21 mouse cellular contexts compared by ENCODE assay signal in genomic region chr16:96904359-96904758, GRCm38 (mm10).
DNase-seq lines count a peak whose midpoint lies in the region; ATAC-seq and TF ChIP-seq lines count a peak whose summit lies in the region.
"Had no signal": no experiment of that assay in that cellular context is flagged by ENCODE, and none has a peak within 500 bp of the region (broad histone marks: within the 10 kb centered on the region; RNA-seq: fewer than 3 reads in every experiment).

No protein-coding gene starts in this region.

- H3K4me1 ChIP-seq in midbrain, embryonic 10.5 days, result peaks cover 11% of the 10 kb centered on the region
- peaks cover 5% of the 10 kb centered on the region; the same call in 1 of the 2 replicates for H3K4me1 ChIP-seq in midbrain, postnatal 0 days (ENCODE audit: insufficient read depth, low read length)
- H3K4me1 ChIP-seq in midbrain, embryonic 13.5 days (replicated peaks), result peaks cover 19% of the 10 kb centered on the region
- H3K4me1 ChIP-seq in neural tube, embryonic 14.5 days (ENCODE audit: control insufficient read depth, insufficient read depth, low read length), result peaks cover 11% of the 10 kb centered on the region; the same call in 1 of the 2 replicates
- H3K4me1 ChIP-seq: embryonic facial prominence, embryonic 15.5 days; intestine, embryonic 15.5 days had no signal

- H3K27me3 ChIP-seq in midbrain, embryonic 10.5 days (ENCODE audit: low read depth, poor library complexity, severe bottlenecking), result no peaks in the 10 kb centered on the region
- no peaks in the 10 kb centered on the region for H3K27me3 ChIP-seq in midbrain, postnatal 0 days (ENCODE audit: insufficient read depth, low read length)
- no peaks in the 10 kb centered on the region for H3K27me3 ChIP-seq in midbrain, embryonic 13.5 days
- H3K27me3 ChIP-seq in neural tube, embryonic 14.5 days (ENCODE audit: control insufficient read depth, insufficient read depth, low read length), result no peaks in the 10 kb centered on the region
- H3K27me3 ChIP-seq: embryonic facial prominence, embryonic 15.5 days; intestine, embryonic 15.5 days had no signal

- no peak for ATAC-seq in midbrain, postnatal 0 days (ENCODE audit: low FRiP score)
- ATAC-seq in midbrain, embryonic 13.5 days, result no peak
- ATAC-seq in neural tube, embryonic 14.5 days (ENCODE audit: low read depth), result peak; percentile 34; the same call in 1 of the 2 replicates
- ATAC-seq: CD4-positive, CD25-positive, alpha-beta regulatory T cell, adult 4 months; intestine, embryonic 15.5 days had no signal

- no peak overlapping the region for H3K9ac ChIP-seq in midbrain, postnatal 0 days (replicated peaks; ENCODE audit: low read length, poor library complexity, severe bottlenecking)
- H3K9ac ChIP-seq in midbrain, embryonic 13.5 days (replicated peaks), result no peak overlapping the region
- H3K9ac ChIP-seq in neural tube, embryonic 14.5 days (replicated peaks; ENCODE audit: low read depth, low read length), result no peak overlapping the region
- H3K9ac ChIP-seq: embryonic facial prominence, embryonic 15.5 days; intestine, embryonic 15.5 days had no signal

- 54% methylated on average over 2 of the region's 2 CpGs for WGBS in midbrain, embryonic 10.5 days
- 17% methylated on average over 2 of the region's 2 CpGs for WGBS in midbrain, postnatal 0 days
- WGBS in midbrain, embryonic 13.5 days, result 37% methylated on average over 2 of the region's 2 CpGs
- 12% methylated on average over 2 of the region's 2 CpGs for WGBS in neural tube, embryonic 14.5 days

- no peak overlapping the region for H3K4me3 ChIP-seq in midbrain, embryonic 10.5 days
- no peak overlapping the region for H3K4me3 ChIP-seq in midbrain, postnatal 0 days (ENCODE audit: low read depth, low read length)
- no peak overlapping the region for H3K4me3 ChIP-seq in midbrain, embryonic 13.5 days (replicated peaks)
- no peak overlapping the region for H3K4me3 ChIP-seq in neural tube, embryonic 14.5 days (ENCODE audit: low read depth, low read length)
- H3K4me3 ChIP-seq: embryonic facial prominence, embryonic 15.5 days; intestine, embryonic 15.5 days had no signal

- no peak for TF ChIP-seq CTCF in midbrain, postnatal 0 days (IDR thresholded peaks at IDR 0.05)

- no peaks in the 10 kb centered on the region for H3K36me3 ChIP-seq in midbrain, embryonic 10.5 days
- H3K36me3 ChIP-seq in midbrain, postnatal 0 days (ENCODE audit: insufficient read depth, low read length), result no peaks in the 10 kb centered on the region
- H3K36me3 ChIP-seq in midbrain, embryonic 13.5 days, result no peaks in the 10 kb centered on the region
- H3K36me3 ChIP-seq in neural tube, embryonic 14.5 days (ENCODE audit: control insufficient read depth, insufficient read depth, low read length), result no peaks in the 10 kb centered on the region
- H3K36me3 ChIP-seq: embryonic facial prominence, embryonic 15.5 days; G1E; intestine, embryonic 15.5 days had no signal

- intact Hi-C loops in heart, postnatal 36 days (cut with DNase I), result no loop called here

- H3K9me3 ChIP-seq in midbrain, embryonic 10.5 days (replicated peaks), result no peaks in the 10 kb centered on the region
- no peaks in the 10 kb centered on the region for H3K9me3 ChIP-seq in midbrain, postnatal 0 days (ENCODE audit: low read length)
- no peaks in the 10 kb centered on the region for H3K9me3 ChIP-seq in midbrain, embryonic 13.5 days
- no peaks in the 10 kb centered on the region for H3K9me3 ChIP-seq in neural tube, embryonic 14.5 days (ENCODE audit: control insufficient read depth, low read length)
- H3K9me3 ChIP-seq: embryonic facial prominence, embryonic 15.5 days; G1E; intestine, embryonic 15.5 days had no signal

- 0 out of 2 replicates have a peak overlapping the region, but pooled peaks have one; percentile 3 for H3K27ac ChIP-seq in midbrain, embryonic 10.5 days (replicated peaks)
- H3K27ac ChIP-seq in midbrain, postnatal 0 days (ENCODE audit: low read depth, low read length), result no peak overlapping the region
- H3K27ac ChIP-seq in midbrain, embryonic 13.5 days, result peak overlapping the region; percentile 45
- H3K27ac ChIP-seq in neural tube, embryonic 14.5 days (ENCODE audit: low read depth, low read length), result peak overlapping the region; percentile 46
- H3K27ac ChIP-seq: embryonic facial prominence, embryonic 15.5 days; intestine, embryonic 15.5 days had no signal

- no peak overlapping the region for H3K4me2 ChIP-seq in midbrain, postnatal 0 days (ENCODE audit: low read depth, low read length, poor library complexity, severe bottlenecking)
- no peak overlapping the region for H3K4me2 ChIP-seq in midbrain, embryonic 13.5 days (replicated peaks)
- no peak overlapping the region for H3K4me2 ChIP-seq in neural tube, embryonic 14.5 days (ENCODE audit: low read depth, low read length)
- H3K4me2 ChIP-seq: embryonic facial prominence, embryonic 15.5 days; intestine, embryonic 15.5 days had no signal

- peak; percentile 10 for DNase-seq in adrenal gland, adult 2 months
- no peak for DNase-seq in adrenal gland, postnatal 14 days
- no peak for DNase-seq in midbrain, embryonic 10.5 days (ENCODE audit: low spot score)
- no peak for DNase-seq in midbrain, postnatal 0 days (ENCODE audit: low spot score)
- DNase-seq in layer of hippocampus, adult 18-20 months (ENCODE audit: low spot score in 2 of 2), result no peak
- DNase-seq in heart, postnatal 36 days, result no peak
- DNase-seq: adrenal gland, adult 8-10 months; cerebellum, adult 11-12 months; gastrocnemius, postnatal 10 days; heart, postnatal 10 days; kidney, postnatal 4 days; liver; lung, adult 2 months; lung, postnatal 36 days; thymus, postnatal 25 days had no signal
